Mouse (Mus musculus) limb, embryonic 11.5 days (tissue): ENCODE results near the gene Smarce1. TPM values are rescaled to one million over a fixed set of nuclear protein-coding genes. Genes with fewer than 3 reads are reported as not detected.
A peak's percentile ranks its signal among the peaks of the same experiment; 100 is the strongest.

ENCODE experiments used
- ATAC-seq: fragments of 200-750 bp; cut with Nextera tagmentation; 2 replicates; pipeline ENCODE4 v1.8.0; 2017; ENCODE audit warnings: low read depth; ENCODE audit not compliant: insufficient number of reproducible peaks, low FRiP score, low TSS enrichment
- DNase-seq: peaks from one replicate; pipeline ENCODE4 v3.0.0-alpha.2; 2015; ENCODE audit warnings: low spot score
- H3K27ac ChIP-seq: fragments of 300-500 bp; sonication (generic); replicated peaks from 2 replicates; pipeline ENCODE4 v1.5.1; 2014; ENCODE audit warnings: low read depth, mild to moderate bottlenecking, low read length
- H3K27me3 ChIP-seq: fragments of 300-500 bp; sonication (generic); 2 replicates; pipeline ENCODE4 v1.6.1; 2014; ENCODE audit warnings: mild to moderate bottlenecking, low read length, mixed read lengths; ENCODE audit not compliant: control insufficient read depth, insufficient read depth
- H3K36me3 ChIP-seq: fragments of 300-500 bp; sonication (generic); 2 replicates; pipeline ENCODE4 v1.6.1; 2014; ENCODE audit warnings: mild to moderate bottlenecking, low read length, moderate library complexity, mixed read lengths; ENCODE audit not compliant: control insufficient read depth, insufficient read depth
- H3K4me1 ChIP-seq: fragments of 300-500 bp; sonication (generic); 2 replicates; pipeline ENCODE4 v1.6.1; 2014; ENCODE audit warnings: low read length, mixed read lengths; ENCODE audit not compliant: control insufficient read depth, insufficient read depth
- H3K4me2 ChIP-seq: fragments of 300-500 bp; sonication (generic); 2 replicates; pipeline ENCODE4 v1.6.1; 2014; ENCODE audit warnings: low read depth, mild to moderate bottlenecking, moderate library complexity; ENCODE audit not compliant: severe bottlenecking
- H3K4me3 ChIP-seq: fragments of 300-500 bp; sonication (generic); 2 replicates; pipeline ENCODE4 v1.5.1; 2014; ENCODE audit warnings: low read depth, low read length
- H3K9ac ChIP-seq: fragments of 300-500 bp; sonication (generic); 2 replicates; pipeline ENCODE4 v1.6.1; 2014; ENCODE audit warnings: mild to moderate bottlenecking, low read length
- H3K9me3 ChIP-seq: fragments of 300-500 bp; sonication (generic); 2 replicates; pipeline ENCODE4 v1.6.1; 2016; ENCODE audit warnings: low read length; ENCODE audit not compliant: control insufficient read depth
- WGBS: fragments of 180-500 bp; shearing (Covaris S2); extraction: QIAGEN DNeasy Blood & Tissue Kit; methylation state at CpG from one replicate; pipeline ENCODE4 v1.1.7; 2014; 5-methylcytosine and 5-hydroxymethylcytosine counted together
- polyA plus RNA-seq: library from polyadenylated mRNA; unstranded; fragments of >200 nt; fragmentation: Nextera tagmentation; extraction: Ambion mirVana; gene quantifications from 2 replicates; pipeline ENCODE4 v1.2.1, GENCODE M21; 2014

Smarce1 gene
- 261 and 272 TPM in 2 replicates for polyA plus RNA-seq

DNA sequence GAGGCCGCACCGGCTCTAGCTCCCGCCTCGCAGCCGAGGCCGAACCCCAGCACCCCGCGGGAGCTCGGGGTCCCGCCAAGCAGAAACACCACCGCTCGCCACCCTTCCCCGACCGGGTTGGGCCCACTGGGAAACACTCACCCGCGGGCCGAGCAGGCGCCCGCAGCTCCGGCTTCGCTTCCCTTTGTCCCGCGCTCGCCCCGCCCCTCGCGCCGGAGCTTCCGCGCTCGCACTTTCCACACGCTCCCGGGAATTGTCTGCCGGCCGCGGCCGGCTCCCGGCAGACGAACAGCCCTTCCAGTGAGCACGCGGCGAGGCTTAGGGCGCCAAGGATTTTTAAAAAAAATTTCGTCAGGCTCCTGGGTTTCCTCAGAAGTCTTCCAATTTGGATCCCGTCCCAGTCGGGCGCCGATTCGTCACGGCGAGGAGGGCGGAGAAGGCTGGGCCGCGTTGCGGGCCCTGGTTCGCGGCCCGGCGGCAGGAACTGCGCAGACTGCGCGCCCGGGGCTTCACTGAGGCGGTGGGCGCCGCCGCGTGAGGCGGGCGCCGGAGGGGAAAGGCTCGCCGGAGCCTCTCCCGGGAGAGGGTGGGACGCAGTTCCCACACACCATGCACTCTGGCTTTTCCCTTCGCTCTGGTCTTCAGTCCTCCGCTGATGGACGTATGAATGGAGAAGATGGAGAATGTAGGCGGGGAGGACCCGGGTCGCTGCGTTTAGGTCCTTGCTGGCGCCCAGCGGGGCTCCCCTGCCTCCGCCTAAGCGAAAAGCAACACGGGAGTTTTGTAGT, at the start of gene Smarce1:
Gene Smarce1, minus strand, starts transcription at position 757 of the 788 bp plus-strand sequence.
- Histone ChIP-seq H3K27me3 (no peaks in the 10 kb centered on the region), H3K4me3 (peak within 1 kb of the TSS; percentile 92), H3K9me3 (no peaks in the 10 kb centered on the region), H3K4me1 (0 out of 2 replicates have a peak, but pooled peaks cover 6% of the 10 kb centered on the region), H3K4me2 (peak within 1 kb of the TSS; percentile 69), H3K27ac (peak within 1 kb of the TSS; percentile 99), H3K36me3 (peaks cover 3% of the 10 kb centered on the region; the same call in 1 of the 2 replicates), H3K9ac (peak within 1 kb of the TSS; percentile 100)
- peak; percentile 87 for DNase-seq
- peak; percentile 83 for ATAC-seq
- 0% methylated on average over 80 of the region's 87 CpGs for WGBS

DNA sequence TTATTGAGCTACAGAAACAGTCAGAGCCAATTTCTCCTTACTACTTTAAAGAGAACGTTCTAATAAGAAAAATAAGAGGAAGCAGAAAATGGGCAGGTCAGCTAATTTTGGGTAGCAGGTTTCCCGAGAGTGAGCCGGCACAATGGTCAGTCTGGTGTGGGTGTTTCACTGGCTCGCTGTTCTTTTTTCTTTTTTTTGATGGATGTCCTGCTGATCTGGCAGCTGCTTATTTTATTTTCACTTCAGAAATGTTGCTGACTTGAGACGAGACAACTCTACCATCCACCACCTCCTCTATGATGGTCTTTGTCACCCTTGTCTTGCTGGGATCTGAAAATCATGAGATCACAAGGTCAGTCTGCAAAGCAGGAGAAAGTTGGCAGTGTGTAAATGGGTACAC, 49.2 kb upstream of the Smarce1 start:
- Histone ChIP-seq H3K9me3 (no peaks in the 10 kb centered on the region), H3K4me1 (no peaks in the 10 kb centered on the region), H3K4me2 (no peak overlapping the region), H3K9ac (no peak overlapping the region), H3K27me3 (no peaks in the 10 kb centered on the region), H3K4me3 (no peak overlapping the region), H3K27ac (no peak overlapping the region), H3K36me3 (no peaks in the 10 kb centered on the region)
- 85% methylated on average over 5 of the region's 5 CpGs for WGBS
- no peak for DNase-seq
- no peak for ATAC-seq

DNA sequence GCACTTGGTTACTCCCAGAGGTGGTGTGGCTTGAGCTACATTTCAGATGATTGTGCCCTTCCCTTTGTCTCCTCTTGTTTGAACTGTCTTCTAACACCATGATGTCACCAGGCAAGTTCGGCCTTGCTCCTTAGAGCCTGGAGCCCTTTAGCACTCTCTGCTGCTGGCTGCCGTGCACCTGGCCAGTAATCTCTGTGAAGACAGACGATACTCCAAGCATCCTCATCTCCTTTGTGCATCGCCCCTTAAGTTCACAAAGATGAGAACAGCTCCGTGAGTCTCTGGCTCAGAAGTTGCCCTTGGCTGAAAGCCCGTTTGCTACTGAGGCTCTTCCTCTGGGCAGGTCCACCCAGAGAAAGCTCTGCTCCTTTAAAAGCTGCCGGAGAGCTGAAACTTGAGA, 46.0 kb upstream of the Smarce1 start:
- H3K9ac ChIP-seq = no peak overlapping the region
- no peaks in the 10 kb centered on the region for H3K9me3 ChIP-seq
- ATAC-seq (no peak), DNase-seq (no peak)
- no peaks in the 10 kb centered on the region for H3K36me3 ChIP-seq
- H3K27me3 ChIP-seq = no peaks in the 10 kb centered on the region
- H3K27ac ChIP-seq = no peak overlapping the region
- H3K4me3 ChIP-seq = no peak overlapping the region
- 55% methylated on average over 7 of the region's 7 CpGs for WGBS
- H3K4me2 ChIP-seq = no peak overlapping the region
- no peaks in the 10 kb centered on the region for H3K4me1 ChIP-seq

DNA sequence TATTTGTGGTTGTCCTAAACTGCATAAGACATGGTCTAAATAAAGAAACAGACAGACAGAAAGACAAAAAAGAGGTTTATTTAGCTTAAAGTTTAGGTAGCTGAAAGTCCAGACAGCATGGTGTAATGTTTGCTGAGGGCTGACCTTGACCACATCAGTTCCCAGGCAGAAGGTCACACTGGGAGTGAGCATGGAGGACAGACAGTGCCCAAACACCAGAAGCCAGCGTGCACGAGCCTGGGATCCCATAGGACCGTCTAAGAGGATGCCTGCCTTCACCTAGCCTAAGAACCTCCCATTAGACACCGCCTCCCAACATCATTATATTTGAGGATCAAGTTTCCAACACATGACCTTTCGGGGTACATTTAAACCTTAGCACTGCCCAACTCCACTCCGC, 44.8 kb upstream of the Smarce1 start:
- Histone ChIP-seq H3K27me3 (no peaks in the 10 kb centered on the region), H3K4me2 (no peak overlapping the region), H3K9ac (no peak overlapping the region), H3K36me3 (no peaks in the 10 kb centered on the region), H3K4me3 (no peak overlapping the region), H3K9me3 (no peaks in the 10 kb centered on the region), H3K4me1 (no peaks in the 10 kb centered on the region), H3K27ac (no peak overlapping the region)
- no peak for DNase-seq
- ATAC-seq = no peak
- 82% methylated on average over 6 of the region's 6 CpGs for WGBS

DNA sequence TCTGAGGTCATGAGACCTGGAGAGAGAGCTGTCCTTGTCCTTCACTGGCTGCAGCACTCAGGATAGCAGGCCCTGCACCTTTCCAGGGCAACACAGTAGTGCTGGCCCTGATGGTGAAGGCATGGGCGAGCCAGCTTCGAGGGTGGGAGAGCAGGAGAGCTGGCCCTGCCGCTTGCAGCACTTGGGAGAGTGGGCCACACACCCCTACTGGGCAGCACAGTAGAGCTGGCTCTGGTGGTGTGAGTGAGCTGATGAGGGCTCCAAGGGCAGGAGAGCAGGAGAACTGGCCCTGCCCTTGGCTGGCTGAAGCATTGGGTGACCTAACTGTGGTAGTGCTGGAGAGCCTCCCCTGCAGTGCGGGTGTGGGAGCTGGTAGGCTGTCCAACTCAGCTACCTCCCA, 41.9 kb upstream of the Smarce1 start:
- Histone ChIP-seq H3K4me1 (no peaks in the 10 kb centered on the region), H3K4me2 (no peak overlapping the region), H3K9ac (no peak overlapping the region), H3K4me3 (no peak overlapping the region), H3K9me3 (no peaks in the 10 kb centered on the region), H3K36me3 (no peaks in the 10 kb centered on the region), H3K27ac (no peak overlapping the region), H3K27me3 (no peaks in the 10 kb centered on the region)
- no peak for ATAC-seq
- no peak for DNase-seq
- 80% methylated on average over 4 of the region's 4 CpGs for WGBS

DNA sequence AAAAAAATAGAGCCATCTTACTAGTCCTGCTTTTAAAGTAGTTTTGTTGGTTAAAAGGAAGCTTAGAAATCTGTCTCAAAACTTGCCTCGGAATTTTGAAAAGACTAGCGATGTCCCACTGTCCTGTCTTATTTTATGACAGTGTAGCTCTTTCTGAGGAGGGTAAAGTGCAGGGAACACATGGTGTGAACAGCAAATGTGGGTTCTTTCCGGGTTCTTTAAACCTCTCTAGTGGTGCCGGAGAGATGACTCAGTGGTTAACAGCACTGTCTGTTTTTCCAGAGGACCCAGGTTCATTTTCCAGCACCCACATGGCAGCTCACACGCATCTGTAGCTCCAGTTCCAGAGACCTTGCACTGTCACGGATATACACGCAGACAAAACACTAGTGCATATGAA, 38.4 kb upstream of the Smarce1 start:
- Histone ChIP-seq H3K27ac (no peak overlapping the region), H3K9me3 (no peaks in the 10 kb centered on the region), H3K4me2 (no peak overlapping the region), H3K4me3 (no peak overlapping the region), H3K9ac (no peak overlapping the region), H3K27me3 (no peaks in the 10 kb centered on the region), H3K4me1 (no peaks in the 10 kb centered on the region), H3K36me3 (no peaks in the 10 kb centered on the region)
- DNase-seq (no peak), ATAC-seq (no peak)
- WGBS = 67% methylated on average over 7 of the region's 7 CpGs

DNA sequence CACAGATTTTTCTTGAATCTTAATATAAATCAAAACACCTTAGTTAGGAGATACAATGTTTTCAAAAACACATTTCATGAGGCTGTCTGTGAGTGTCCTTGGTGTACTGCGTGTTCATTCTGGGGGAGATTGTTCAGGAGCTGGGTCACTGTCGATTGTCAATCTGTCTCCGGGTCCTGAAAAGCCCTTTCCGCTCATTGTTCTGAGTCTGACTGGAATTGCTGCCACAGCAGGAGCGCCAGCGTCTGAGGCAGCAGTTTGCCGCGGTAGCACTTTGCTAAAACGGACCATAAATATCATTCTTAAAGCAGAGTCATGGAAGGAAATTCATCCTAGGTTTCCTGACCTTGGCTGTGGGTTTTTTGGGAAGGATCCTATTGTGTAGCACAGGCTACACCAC, 35.0 kb upstream of the Smarce1 start:
- Histone ChIP-seq H3K27me3 (no peaks in the 10 kb centered on the region), H3K4me2 (no peak overlapping the region), H3K9ac (no peak overlapping the region), H3K9me3 (no peaks in the 10 kb centered on the region), H3K4me3 (no peak overlapping the region), H3K36me3 (no peaks in the 10 kb centered on the region), H3K4me1 (no peaks in the 10 kb centered on the region), H3K27ac (no peak overlapping the region)
- no peak for ATAC-seq
- no peak for DNase-seq
- 67% methylated on average over 9 of the region's 9 CpGs for WGBS

DNA sequence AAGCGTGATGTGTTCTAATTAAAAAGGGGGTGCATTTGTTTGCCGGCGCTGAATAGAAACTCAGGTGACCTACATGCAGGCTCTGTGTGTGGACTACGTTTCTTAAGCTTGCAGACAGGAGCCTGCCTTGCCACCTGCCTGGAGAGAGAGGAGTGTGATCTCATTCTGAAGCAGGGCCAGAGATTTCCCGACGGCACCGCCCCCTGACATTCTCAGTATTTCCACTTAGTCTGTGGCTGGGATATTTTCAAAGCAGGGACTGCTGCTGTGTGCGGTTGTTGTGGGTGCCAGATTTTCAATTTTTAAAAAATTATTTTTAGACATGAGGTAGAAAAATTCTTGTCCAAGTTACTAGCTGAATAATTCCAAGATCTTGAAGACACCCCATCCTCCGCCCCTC, 34.4 kb upstream of the Smarce1 start:
- DNase-seq = no peak
- ATAC-seq = no peak

DNA sequence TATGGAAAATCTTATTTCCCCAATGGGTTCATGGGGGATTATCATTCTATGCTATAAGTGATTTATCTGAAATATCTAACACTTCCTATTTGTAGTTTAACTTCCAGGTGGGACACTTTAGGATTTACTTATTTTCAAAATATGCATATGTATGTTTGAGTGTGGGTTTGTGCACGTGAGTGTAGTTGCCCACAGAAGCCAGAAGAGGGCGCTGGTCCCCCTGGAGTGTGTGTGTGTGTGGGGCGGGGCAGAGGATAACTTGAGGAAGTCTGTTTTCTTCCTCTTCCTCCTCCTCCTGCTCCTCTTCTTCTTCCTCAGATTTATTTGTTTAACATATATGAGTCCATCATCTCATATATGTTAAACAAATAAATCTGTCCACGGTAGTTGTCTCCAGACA, 25.4 kb upstream of the Smarce1 start:
- H3K27ac ChIP-seq = no peak overlapping the region
- no peak for DNase-seq
- 75% methylated on average over 4 of the region's 4 CpGs for WGBS
- H3K4me2 ChIP-seq = no peak overlapping the region
- H3K36me3 ChIP-seq = no peaks in the 10 kb centered on the region
- no peak overlapping the region for H3K9ac ChIP-seq
- no peaks in the 10 kb centered on the region for H3K27me3 ChIP-seq
- H3K4me1 ChIP-seq = no peaks in the 10 kb centered on the region
- H3K4me3 ChIP-seq = no peak overlapping the region
- H3K9me3 ChIP-seq = no peaks in the 10 kb centered on the region
- ATAC-seq = no peak

More for the DNA sequence above, 34.4 kb upstream of the Smarce1 start:
- Histone ChIP-seq H3K9me3 (no peaks in the 10 kb centered on the region), H3K4me3 (no peak overlapping the region), H3K27ac (no peak overlapping the region), H3K36me3 (no peaks in the 10 kb centered on the region), H3K4me2 (no peak overlapping the region), H3K9ac (no peak overlapping the region), H3K27me3 (no peaks in the 10 kb centered on the region), H3K4me1 (no peaks in the 10 kb centered on the region)
- 75% methylated on average over 9 of the region's 9 CpGs for WGBS
